Mouse (Mus musculus) CD4-positive, CD25-positive, alpha-beta regulatory T cell, adult 4 months (primary cell): ENCODE measurements around the gene Lyrm4. TPM values are rescaled to one million over a fixed set of nuclear protein-coding genes. Genes with fewer than 3 reads are reported as not detected.
"Not testable (repeated sequence)": the region's sequence is repeated elsewhere in the genome, so short reads cannot be mapped to it uniquely, and the experiment has no call there.

ENCODE experiments used
- ATAC-seq: one replicate; pipeline ENCODE4 v1.8.0; 2017
- polyA plus RNA-seq, 2 experiments: library from polyadenylated mRNA; unstranded; fragments of 100-300 nt; shearing (Covaris generic); gene quantifications; one replicate each; pipeline ENCODE4 v1.2.1; 2017

Lyrm4 gene
- polyA plus RNA-seq, 2 experiments from 2014 or later: 33.2 to 39.2 TPM

GRCm38 (mm10) chr13:35994067-35994466 lies 123.3 kb downstream of the Lyrm4 start:
- ATAC-seq: no peak

GRCm38 (mm10) chr13:35991185-35991584 lies 126.1 kb downstream of the Lyrm4 start:
- not testable (repeated sequence) for ATAC-seq

GRCm38 (mm10) chr13:35989329-35989728 lies 128.0 kb downstream of the Lyrm4 start:
- no peak for ATAC-seq

GRCm38 (mm10) chr13:35982985-35983384 lies 134.3 kb downstream of the Lyrm4 start:
- no peak for ATAC-seq

GRCm38 (mm10) chr13:35980471-35980870 lies 136.9 kb downstream of the Lyrm4 start:
- ATAC-seq: no peak

GRCm38 (mm10) chr13:35976912-35977311 lies 140.4 kb downstream of the Lyrm4 start:
- ATAC-seq: no peak

GRCm38 (mm10) chr13:35969829-35970228 lies 147.5 kb downstream of the Lyrm4 start:
- no peak for ATAC-seq

- no peak for ATAC-seq
Observed at GRCm38 (mm10) chr13:35969431-35969721, 147.9 kb downstream of the Lyrm4 start.

GRCm38 (mm10) chr13:35968719-35969430 lies 148.5 kb downstream of the Lyrm4 start:
- ATAC-seq: no peak

GRCm38 (mm10) chr13:35968131-35968718 lies 149.1 kb downstream of the Lyrm4 start:
- ATAC-seq: no peak

GRCm38 (mm10) chr13:35967690-35968089 lies 149.6 kb downstream of the Lyrm4 start:
- no peak for ATAC-seq

- ATAC-seq: no peak
Observed at GRCm38 (mm10) chr13:35963583-35963982, 153.7 kb downstream of the Lyrm4 start.

GRCm38 (mm10) chr13:35959391-35960067 lies 157.8 kb downstream of the Lyrm4 start:
- no peak for ATAC-seq

GRCm38 (mm10) chr13:35958539-35958938 lies 158.8 kb downstream of the Lyrm4 start, which contains the start of gene Ppp1r3g:
Gene Ppp1r3g, plus strand, starts transcription at chr13:35958839.
- ATAC-seq: no peak

GRCm38 (mm10) chr13:35949814-35950455 lies 167.4 kb downstream of the Lyrm4 start:
- no peak for ATAC-seq

- ATAC-seq: no peak
Observed at GRCm38 (mm10) chr13:35947354-35948000, 169.8 kb downstream of the Lyrm4 start.

- no peak for ATAC-seq
Observed at GRCm38 (mm10) chr13:35946659-35947353, 170.5 kb downstream of the Lyrm4 start.

GRCm38 (mm10) chr13:35940934-35941333 lies 176.4 kb downstream of the Lyrm4 start:
- ATAC-seq: no peak

GRCm38 (mm10) chr13:35939871-35940665 lies 177.3 kb downstream of the Lyrm4 start:
- ATAC-seq: no peak

GRCm38 (mm10) chr13:35937991-35938390 lies 179.3 kb downstream of the Lyrm4 start:
- ATAC-seq: no peak
